Mouse (Mus musculus) myocyte (in vitro differentiated cells): ENCODE data around the gene Pdgfra. TPM values are rescaled to one million over a fixed set of nuclear protein-coding genes. Genes with fewer than 3 reads are reported as not detected.

Experiments used
- H3K27me3 ChIP-seq: one replicate; pipeline ENCODE4 v1.6.1; 2011; ENCODE audit not compliant: control insufficient read depth, insufficient read depth, insufficient read length
- H3K36me3 ChIP-seq: one replicate; pipeline ENCODE4 v1.6.1; 2011; ENCODE audit not compliant: control insufficient read depth, insufficient read depth
- H3K4me2 ChIP-seq: one replicate; pipeline ENCODE4 v1.6.1; 2011; ENCODE audit warnings: low read depth, control low read depth
- H3K4me3 ChIP-seq: one replicate; pipeline ENCODE4 v1.5.1; 2011; ENCODE audit warnings: mild to moderate bottlenecking, control low read depth, moderate library complexity
- H3K79me2 ChIP-seq: one replicate; pipeline ENCODE4 v1.6.1; 2011; ENCODE audit not compliant: control insufficient read depth, insufficient read depth
- H3ac ChIP-seq: one replicate; pipeline ENCODE4 v1.6.1; 2011; ENCODE audit not compliant: control insufficient read depth, insufficient read length
- CEBPB ChIP-seq: IDR thresholded peaks from 2 replicates; pipeline ENCODE4 v1.6.1; 2011; ENCODE audit warnings: mild to moderate bottlenecking, moderate library complexity; ENCODE audit not compliant: poor library complexity, insufficient read depth, severe bottlenecking
- E2F4 ChIP-seq: IDR thresholded peaks from one replicate; pipeline ENCODE4 v1.6.1; 2011; ENCODE audit warnings: mild to moderate bottlenecking, control low read depth, moderate library complexity; ENCODE audit not compliant: insufficient read depth
- MAX ChIP-seq: IDR thresholded peaks from one replicate; pipeline ENCODE4 v1.6.1; 2011; ENCODE audit warnings: low read depth, mild to moderate bottlenecking, control low read depth
- MYOD1 ChIP-seq, 3 experiments: IDR thresholded peaks; one replicate each; pipeline ENCODE4 v1.6.1; 2011; ENCODE audit warnings: control low read depth in 2 of 3, low read depth in 2 of 3, mild to moderate bottlenecking in 2 of 3, moderate library complexity in 1 of 3; ENCODE audit not compliant: insufficient read length in 2 of 3, control insufficient read depth in 1 of 3
- MYOG ChIP-seq, 3 experiments: IDR thresholded peaks; one replicate each; pipeline ENCODE4 v1.6.1; 2011; ENCODE audit warnings: control low read depth in 2 of 3, low read depth in 2 of 3, mild to moderate bottlenecking in 2 of 3; ENCODE audit not compliant: insufficient read length in 2 of 3, control insufficient read depth in 1 of 3, insufficient read depth in 1 of 3
- POLR2A ChIP-seq: IDR thresholded peaks from one replicate; pipeline ENCODE4 v1.6.1; 2011; ENCODE audit warnings: low read depth, mild to moderate bottlenecking, control low read depth, moderate library complexity; ENCODE audit not compliant: insufficient read length
- POLR2AphosphoS2 ChIP-seq: IDR thresholded peaks from one replicate; pipeline ENCODE4 v1.6.1; 2011; ENCODE audit warnings: low read depth, control low read depth; ENCODE audit not compliant: insufficient read length
- REST ChIP-seq: IDR thresholded peaks from one replicate; pipeline ENCODE4 v1.6.1; 2011; ENCODE audit warnings: mild to moderate bottlenecking, control low read depth, moderate library complexity; ENCODE audit not compliant: insufficient read depth, insufficient read length
- SRF ChIP-seq: IDR thresholded peaks from one replicate; pipeline ENCODE4 v1.6.1; 2011; ENCODE audit warnings: low read depth; ENCODE audit not compliant: control insufficient read depth, insufficient read length
- TCF12 ChIP-seq: IDR thresholded peaks from one replicate; pipeline ENCODE4 v1.6.1; 2011; ENCODE audit warnings: mild to moderate bottlenecking, control low read depth; ENCODE audit not compliant: poor library complexity, insufficient read depth, severe bottlenecking
- TCF3 ChIP-seq: IDR thresholded peaks from one replicate; pipeline ENCODE4 v1.6.1; 2011; ENCODE audit warnings: low read depth, control low read depth; ENCODE audit not compliant: insufficient read length
- USF1 ChIP-seq: IDR thresholded peaks from one replicate; pipeline ENCODE4 v1.6.1; 2011; ENCODE audit warnings: low read depth, mild to moderate bottlenecking, control low read depth, moderate library complexity
- polyA plus RNA-seq: library from polyadenylated mRNA; unstranded; fragments of >200 nt; fragmentation: generic; extraction: Trizol; gene quantifications from one replicate; pipeline ENCODE4 v1.2.1, GENCODE M21; 2012; ENCODE audit warnings: missing spikeins

The Pdgfra gene
- polyA plus RNA-seq, 1 experiment = 1.1 TPM

DNA sequence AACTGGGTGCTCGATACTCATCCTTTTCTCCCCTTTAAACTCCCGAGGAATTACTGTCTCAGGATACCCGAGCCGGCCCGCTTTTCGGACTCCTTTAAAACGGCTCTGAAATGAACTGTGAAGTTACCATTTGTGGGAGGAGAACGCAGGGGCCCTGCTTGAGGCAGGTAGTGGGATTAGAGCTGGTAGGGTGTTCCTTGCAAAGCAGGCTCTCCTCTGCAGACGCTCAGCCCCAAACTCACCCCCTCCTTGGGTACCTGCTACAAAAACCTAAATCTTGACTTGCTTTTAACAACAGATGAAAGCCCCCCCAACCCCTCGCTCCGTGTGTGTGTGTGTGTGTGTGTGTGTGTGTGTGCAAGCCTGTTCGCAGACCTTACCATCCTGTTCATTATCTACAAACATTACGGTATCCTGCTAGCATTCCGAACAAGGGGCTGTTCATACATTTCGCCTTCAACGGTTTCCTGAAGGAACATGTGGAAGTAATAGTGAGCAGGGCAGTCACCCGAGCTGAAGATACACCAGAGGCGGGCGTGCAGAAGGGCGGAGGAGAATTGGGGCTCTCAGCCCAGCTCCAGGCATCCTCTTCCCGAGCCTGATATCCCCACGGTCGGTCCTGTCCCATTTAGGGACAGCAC is 1.6 kb upstream of the Pdgfra start:
- Histone ChIP-seq H3K27me3 (no peaks in the 10 kb centered on the region), H3K4me3 (no peak overlapping the region)
- TF ChIP-seq MYOG (IDR thresholded peaks at IDR 0.05; ENCODE audit: control insufficient read depth in 1 of 3, insufficient read depth in 1 of 3, insufficient read length in 2 of 3, low read depth in 2 of 3) (no peak), SRF (no peak), REST (no peak), E2F4 (no peak), POLR2AphosphoS2 (no peak), MYOD1 (IDR thresholded peaks at IDR 0.05; ENCODE audit: control insufficient read depth in 1 of 3, insufficient read length in 2 of 3, low read depth in 2 of 3) (no peak), TCF12 (no peak), USF1 (no peak), TCF3 (no peak), CEBPB (no peak), POLR2A (no peak), MAX (no peak)

GRCm38 (mm10) chr5:75151146-75151900 is 769 bp upstream of the Pdgfra start:
- Histone ChIP-seq H3K79me2 (no peaks in the 10 kb centered on the region), H3ac (no peak overlapping the region), H3K36me3 (no peaks in the 10 kb centered on the region), H3K4me2 (no peak overlapping the region), H3K4me3 (no peak overlapping the region), H3K27me3 (no peaks in the 10 kb centered on the region)
- no peak for TF ChIP-seq E2F4
- no peak for TF ChIP-seq MYOD1 (IDR thresholded peaks at IDR 0.05; ENCODE audit: control insufficient read depth in 1 of 3, insufficient read length in 2 of 3, low read depth in 2 of 3)
- no peak for TF ChIP-seq TCF3
- no peak for TF ChIP-seq MAX
- TF ChIP-seq TCF12 = no peak
- no peak for TF ChIP-seq USF1
- TF ChIP-seq CEBPB = no peak
- no peak for TF ChIP-seq SRF
- TF ChIP-seq POLR2A = no peak

More for the DNA sequence above, 1.6 kb upstream of the Pdgfra start:
- H3K4me2 ChIP-seq = no peak overlapping the region
- no peaks in the 10 kb centered on the region for H3K36me3 ChIP-seq
- no peak overlapping the region for H3ac ChIP-seq
- no peaks in the 10 kb centered on the region for H3K79me2 ChIP-seq

DNA sequence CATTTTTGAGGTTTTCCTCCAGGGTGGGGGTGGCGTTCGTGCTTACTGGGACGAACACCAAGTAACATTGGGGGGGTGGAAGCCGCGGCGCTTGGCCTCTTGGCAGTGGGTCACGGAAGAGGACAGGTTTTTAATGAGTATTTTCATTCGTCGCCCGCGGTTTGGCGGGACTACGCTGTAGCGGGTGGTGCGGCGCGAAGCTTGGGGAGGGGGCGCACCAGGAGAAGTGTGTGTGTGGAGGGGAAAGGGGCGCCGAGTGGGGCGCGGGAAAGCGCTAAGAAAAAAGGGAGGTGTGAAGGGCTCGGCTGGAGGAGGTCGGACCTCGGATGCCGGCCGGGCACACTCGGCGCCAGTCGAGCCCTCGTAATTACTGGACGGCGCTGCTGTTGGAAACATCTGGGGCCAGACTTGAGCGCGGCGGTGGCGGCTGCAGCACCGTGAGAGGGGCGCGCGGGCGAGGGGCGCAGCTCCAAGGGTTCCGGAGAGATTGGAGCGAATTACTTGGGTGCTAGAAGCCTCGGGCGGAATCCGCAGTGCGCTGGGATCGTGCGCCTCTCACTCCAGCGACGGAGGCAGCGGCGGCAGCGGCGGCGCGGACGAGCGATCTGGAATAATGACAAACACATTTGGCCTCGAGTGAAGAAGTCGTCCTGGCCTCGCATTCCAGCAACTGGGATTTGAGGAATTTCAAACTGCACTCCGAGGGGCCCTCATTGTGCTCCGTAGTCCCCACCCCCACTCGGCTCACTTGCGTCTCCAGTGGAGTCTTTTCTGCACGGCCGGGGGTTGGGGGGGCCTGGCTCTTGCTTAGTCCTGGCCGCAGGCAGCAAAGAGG is 916 bp downstream of the Pdgfra start:
- no peak for TF ChIP-seq MYOG (IDR thresholded peaks at IDR 0.05; ENCODE audit: control insufficient read depth in 1 of 3, insufficient read depth in 1 of 3, insufficient read length in 2 of 3, low read depth in 2 of 3)
- no peak for TF ChIP-seq CEBPB
- no peak for TF ChIP-seq POLR2AphosphoS2
- no peak for TF ChIP-seq MAX
- TF ChIP-seq USF1 = no peak
- no peak for TF ChIP-seq E2F4
- TF ChIP-seq POLR2A = no peak
- no peak for TF ChIP-seq TCF3
- TF ChIP-seq REST = no peak
- no peak for TF ChIP-seq TCF12
- no peak for TF ChIP-seq MYOD1 (IDR thresholded peaks at IDR 0.05; ENCODE audit: control insufficient read depth in 1 of 3, insufficient read length in 2 of 3, low read depth in 2 of 3)
- no peak for TF ChIP-seq SRF
- H3K36me3 ChIP-seq = no peaks in the 10 kb centered on the region
- no peak overlapping the region for H3ac ChIP-seq
- H3K27me3 ChIP-seq = no peaks in the 10 kb centered on the region
- no peak overlapping the region for H3K4me2 ChIP-seq
- no peak overlapping the region for H3K4me3 ChIP-seq
- no peaks in the 10 kb centered on the region for H3K79me2 ChIP-seq

GRCm38 (mm10) chr5:75153626-75153960 is 1.5 kb downstream of the Pdgfra start:
- Histone ChIP-seq H3K4me3 (no peak overlapping the region), H3ac (no peak overlapping the region), H3K36me3 (no peaks in the 10 kb centered on the region), H3K79me2 (no peaks in the 10 kb centered on the region), H3K27me3 (no peaks in the 10 kb centered on the region), H3K4me2 (no peak overlapping the region)
- no peak for TF ChIP-seq CEBPB
- no peak for TF ChIP-seq MYOD1 (IDR thresholded peaks at IDR 0.05; ENCODE audit: control insufficient read depth in 1 of 3, insufficient read length in 2 of 3, low read depth in 2 of 3)
- TF ChIP-seq POLR2AphosphoS2 = no peak
- no peak for TF ChIP-seq REST
- no peak for TF ChIP-seq SRF
- no peak for TF ChIP-seq E2F4
- TF ChIP-seq MAX = no peak
- no peak for TF ChIP-seq MYOG (IDR thresholded peaks at IDR 0.05; ENCODE audit: control insufficient read depth in 1 of 3, insufficient read depth in 1 of 3, insufficient read length in 2 of 3, low read depth in 2 of 3)
- TF ChIP-seq POLR2A = no peak
- TF ChIP-seq TCF3 = no peak
- no peak for TF ChIP-seq TCF12
- no peak for TF ChIP-seq USF1
